Mouse (Mus musculus) liver, embryonic 14.5 days (tissue): ENCODE data around the gene Gm11172. TPM values are rescaled to one million over a fixed set of nuclear protein-coding genes. Genes with fewer than 3 reads are reported as not detected.
A peak's percentile ranks its signal among the peaks of the same experiment; 100 is the strongest.

Experiments used
- ATAC-seq: fragments of 200-750 bp; cut with Nextera tagmentation; 2 replicates; pipeline ENCODE4 v1.8.0; 2017; ENCODE audit warnings: moderate number of reproducible peaks, mild to moderate bottlenecking, moderate library complexity; ENCODE audit not compliant: insufficient read depth
- DNase-seq, 3 experiments: peaks; one replicate each; pipeline ENCODE4 v3.0.0-alpha.2; 2012 to 2013; ENCODE audit warnings: low read depth in 3 of 3, low spot score in 3 of 3
- H3K27ac ChIP-seq: fragments of 300-500 bp; sonication (generic); 2 replicates; pipeline ENCODE4 v1.5.1; 2014; ENCODE audit warnings: moderate library complexity, mild to moderate bottlenecking, control low read depth, inconsistent platforms
- H3K27me3 ChIP-seq: fragments of 300-500 bp; sonication (generic); 2 replicates; pipeline ENCODE4 v1.6.1; 2014; ENCODE audit warnings: mild to moderate bottlenecking, low read length, moderate library complexity; ENCODE audit not compliant: control insufficient read depth, insufficient read depth
- H3K36me3 ChIP-seq: fragments of 300-500 bp; sonication (generic); replicated peaks from 2 replicates; pipeline ENCODE4 v1.6.1; 2014; ENCODE audit warnings: low read depth; ENCODE audit not compliant: control insufficient read depth, insufficient read depth
- H3K4me1 ChIP-seq, 2 experiments: fragments of 200-500 bp in 1 of 2; fragments of 300-500 bp in 1 of 2; sonication (generic) in 1 of 2; replicated peaks; 2 replicates each; pipeline ENCODE4 v1.6.1; 2012 to 2014; ENCODE audit warnings: antibody characterized with exemption in 1 of 2, inconsistent platforms in 1 of 2, low read length in 1 of 2; ENCODE audit not compliant: control insufficient read depth in 2 of 2, insufficient read depth in 2 of 2
- H3K4me2 ChIP-seq: fragments of 300-500 bp; sonication (generic); 2 replicates; pipeline ENCODE4 v1.6.1; 2014; ENCODE audit warnings: low read depth, mild to moderate bottlenecking, control low read depth, moderate library complexity
- H3K4me3 ChIP-seq, 2 experiments: fragments of 200-500 bp in 1 of 2; fragments of 300-500 bp in 1 of 2; sonication (generic) in 1 of 2; 2 replicates each; pipeline ENCODE4 v1.5.1; 2012 to 2014; ENCODE audit warnings: low read depth in 2 of 2, low read length in 2 of 2, mild to moderate bottlenecking in 2 of 2, control low read depth in 1 of 2, inconsistent platforms in 1 of 2, moderate library complexity in 1 of 2; ENCODE audit not compliant: insufficient read depth in 1 of 2
- H3K9ac ChIP-seq: fragments of 300-500 bp; sonication (generic); replicated peaks from 2 replicates; pipeline ENCODE4 v1.6.1; 2014; ENCODE audit warnings: mild to moderate bottlenecking, control low read depth, moderate library complexity
- H3K9me3 ChIP-seq: fragments of 300-500 bp; sonication (generic); 2 replicates; pipeline ENCODE4 v1.6.1; 2016; ENCODE audit warnings: low read length, mixed read lengths; ENCODE audit not compliant: control insufficient read depth
- CTCF ChIP-seq: IDR thresholded peaks from 2 replicates; pipeline ENCODE4 v1.5.1; 2016; ENCODE audit warnings: antibody characterized with exemption, low read depth, control low read depth
- EP300 ChIP-seq: IDR thresholded peaks from 2 replicates; pipeline ENCODE4 v1.6.1; 2016; ENCODE audit warnings: antibody characterized with exemption, low read depth
- WGBS: fragments of 180-500 bp; shearing (Covaris S2); extraction: QIAGEN DNeasy Blood & Tissue Kit; methylation state at CpG from one replicate; pipeline ENCODE4 v1.1.7; 2014; ENCODE audit not compliant: insufficient replicate concordance; 5-methylcytosine and 5-hydroxymethylcytosine counted together
- polyA plus RNA-seq, 2 experiments: library from polyadenylated mRNA; depleted of rRNA in 1 of 2; stranded (reverse) in 1 of 2; unstranded in 1 of 2; fragments of >200 nt; fragmentation: Nextera tagmentation in 1 of 2; extraction: Ambion mirVana in 1 of 2; gene quantifications; 2 replicates each; pipeline versions ENCODE4 v1.2.1 to v1.2.3; 2012 to 2014

The Gm11172 gene
- polyA plus RNA-seq (2012; rRNA removed) (not detected in 2 replicates), polyA plus RNA-seq (2014; fragmentation: Nextera tagmentation; extraction: Ambion mirVana) (not detected in 2 replicates)

GRCm38 (mm10) chr16:10812865-10813371, at the start of gene Gm11172:
TSS of gene Gm11172 (plus strand) at chr16:10812915.
- H3K4me2 ChIP-seq: no peak within 1 kb of the TSS
- no peaks in the 10 kb centered on the region for H3K36me3 ChIP-seq
- peaks cover 0 to 7% of the 10 kb centered on the region in 2 experiments; a peak in 2 of 4 replicates for H3K4me1 ChIP-seq
- no peak within 1 kb of the TSS for H3K4me3 ChIP-seq
- H3K27me3 ChIP-seq: no peaks in the 10 kb centered on the region
- no peak within 1 kb of the TSS for H3K9ac ChIP-seq
- no peak within 1 kb of the TSS for H3K27ac ChIP-seq
- ATAC-seq (no peak), DNase-seq (no peak)
- 35% methylated on average over 2 of the region's 2 CpGs for WGBS
- no peak for TF ChIP-seq EP300
- no peak for TF ChIP-seq CTCF
- no peaks in the 10 kb centered on the region for H3K9me3 ChIP-seq

- no peak overlapping the region for H3K4me3 ChIP-seq
- H3K9ac ChIP-seq: no peak overlapping the region
- H3K9me3 ChIP-seq: no peaks in the 10 kb centered on the region
- TF ChIP-seq CTCF (no peak), EP300 (no peak)
- H3K36me3 ChIP-seq: no peaks in the 10 kb centered on the region
- no peaks in the 10 kb centered on the region for H3K27me3 ChIP-seq
- H3K4me2 ChIP-seq: no peak overlapping the region
- no peaks in the 10 kb centered on the region; a peak in 2 of 4 replicates for H3K4me1 ChIP-seq
- DNase-seq (no peak), ATAC-seq (no peak)
- 29% methylated on average over 6 of the region's 6 CpGs for WGBS
- H3K27ac ChIP-seq: no peak overlapping the region
Measured at GRCm38 (mm10) chr16:10763540-10764264, 49.0 kb upstream of the Gm11172 start.

GRCm38 (mm10) chr16:10764323-10764722, 48.4 kb upstream of the Gm11172 start:
- Histone ChIP-seq H3K4me3 (no peak overlapping the region), H3K4me1 (peaks cover 0 to 3% of the 10 kb centered on the region in 2 experiments; a peak in 2 of 4 replicates), H3K36me3 (no peaks in the 10 kb centered on the region), H3K27ac (no peak overlapping the region), H3K4me2 (no peak overlapping the region), H3K27me3 (no peaks in the 10 kb centered on the region), H3K9ac (no peak overlapping the region), H3K9me3 (no peaks in the 10 kb centered on the region)
- ATAC-seq (no peak), DNase-seq (no peak)
- WGBS: 25% methylated on average over 2 of the region's 2 CpGs
- TF ChIP-seq CTCF: no peak
- TF ChIP-seq EP300: no peak

- Histone ChIP-seq H3K36me3 (no peaks in the 10 kb centered on the region), H3K27ac (no peak overlapping the region), H3K27me3 (no peaks in the 10 kb centered on the region), H3K4me3 (no peak overlapping the region), H3K4me2 (no peak overlapping the region), H3K9ac (no peak overlapping the region), H3K4me1 (peaks cover 0 to 8% of the 10 kb centered on the region in 2 experiments; a peak in 2 of 4 replicates), H3K9me3 (no peaks in the 10 kb centered on the region)
- ATAC-seq (no peak), DNase-seq (peak; percentile 46 to 52 (median 49))
- peak; percentile 89 for TF ChIP-seq CTCF
- TF ChIP-seq EP300: no peak
- WGBS: 23% methylated on average over 4 of the region's 4 CpGs
Measured at GRCm38 (mm10) chr16:10767158-10767557, 45.6 kb upstream of the Gm11172 start.

GRCm38 (mm10) chr16:10768821-10769220, 43.9 kb upstream of the Gm11172 start:
- Histone ChIP-seq H3K4me1 (peaks cover 0 to 11% of the 10 kb centered on the region in 2 experiments; a peak in 2 of 4 replicates), H3K36me3 (no peaks in the 10 kb centered on the region), H3K4me3 (no peak overlapping the region), H3K9ac (no peak overlapping the region), H3K4me2 (no peak overlapping the region), H3K9me3 (no peaks in the 10 kb centered on the region), H3K27me3 (no peaks in the 10 kb centered on the region), H3K27ac (no peak overlapping the region)
- 14% methylated on average over 9 of the region's 9 CpGs for WGBS
- DNase-seq (no peak), ATAC-seq (no peak)
- TF ChIP-seq EP300 (no peak), CTCF (no peak)
